Mouse (Mus musculus): Measurements from ENCODE around the gene Ankfy1.

DNA sequence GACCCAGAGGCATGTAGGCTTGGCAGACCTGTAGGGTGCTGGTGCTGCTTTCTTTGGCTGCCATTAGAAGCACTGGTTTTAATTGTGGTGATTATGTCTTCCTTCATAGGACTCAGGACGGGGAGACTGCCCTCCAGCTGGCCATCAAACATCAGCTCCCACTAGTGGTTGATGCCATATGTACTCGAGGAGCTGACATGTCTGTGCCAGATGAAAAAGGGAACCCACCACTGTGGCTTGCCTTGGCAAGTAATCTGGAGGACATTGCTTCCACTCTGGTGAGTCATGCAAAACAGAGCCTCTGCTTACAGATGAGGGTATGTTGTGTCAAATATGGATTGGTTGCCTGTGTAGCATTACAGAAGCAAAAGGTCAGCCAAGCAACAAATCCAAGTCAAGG lies 62.1 kb downstream of the Ankfy1 start:
- TF ChIP-seq CTCF (IDR thresholded peaks at IDR 0.05; ENCODE audit: low read depth) (peak; percentile 30; the same call in 1 of the 2 replicates), EP300 (IDR thresholded peaks at IDR 0.05; ENCODE audit: low read depth) (no peak)
